Mouse (Mus musculus): ENCODE measurements around the gene Chodl. TPM values are rescaled to one million over a fixed set of nuclear protein-coding genes. Genes with fewer than 3 reads are reported as not detected.
A peak's percentile ranks its signal among the peaks of the same experiment; 100 is the strongest.

Chodl gene
- 41.7 and 47.2 TPM in 2 replicates for polyA plus RNA-seq (2014; fragmentation: Nextera tagmentation; extraction: Ambion mirVana)

DNA sequence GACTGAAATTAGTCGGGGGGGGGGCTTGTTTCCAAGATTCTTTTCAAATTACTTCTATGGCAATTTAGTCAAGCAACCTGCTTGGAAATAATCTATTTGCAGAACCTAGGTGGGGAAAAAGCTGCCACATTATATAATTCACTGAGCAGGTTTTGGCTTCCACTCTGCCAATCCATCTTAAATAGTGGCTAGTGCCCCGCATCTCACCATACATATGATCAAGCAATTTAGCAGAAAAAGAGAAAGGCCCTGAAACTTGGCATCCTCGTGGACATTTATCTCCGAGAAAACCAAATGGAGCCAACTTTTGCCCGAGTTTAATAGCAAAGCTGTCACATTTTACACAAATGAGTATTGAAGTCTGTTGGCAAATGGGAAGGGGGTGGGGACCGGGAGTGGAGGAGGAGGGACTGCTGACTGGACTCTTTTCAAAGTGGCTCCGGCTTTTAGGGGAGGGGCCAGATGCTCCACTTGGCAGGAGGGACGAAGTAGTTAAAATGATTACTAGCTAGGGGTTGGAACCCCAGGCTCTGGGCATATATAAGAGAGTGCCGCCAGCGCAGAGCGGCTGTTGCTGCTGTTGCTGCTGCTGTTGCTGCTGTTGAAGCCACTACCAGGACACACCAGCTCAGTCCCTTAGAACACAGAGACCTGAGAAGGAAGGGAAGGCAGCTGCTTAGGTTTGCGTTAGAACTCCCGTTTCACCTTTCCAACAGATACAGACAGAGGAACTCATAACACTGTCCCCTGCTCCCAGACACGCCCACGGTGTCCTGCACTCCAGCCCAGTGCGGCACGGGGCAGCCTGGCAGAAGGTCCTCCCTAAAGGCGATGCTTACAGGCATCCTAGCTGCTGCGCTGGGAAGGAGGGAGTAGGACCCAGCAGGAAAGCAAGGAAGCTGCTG, at the start of gene Chodl:
Chodl (plus strand) TSS at position 567 of the 905 bp plus-strand sequence.
- H3K27ac ChIP-seq (ENCODE audit: low read depth, low read length) = no peak within 1 kb of the TSS
- peak; percentile 88 for ATAC-seq (ENCODE audit: low read depth)

DNA sequence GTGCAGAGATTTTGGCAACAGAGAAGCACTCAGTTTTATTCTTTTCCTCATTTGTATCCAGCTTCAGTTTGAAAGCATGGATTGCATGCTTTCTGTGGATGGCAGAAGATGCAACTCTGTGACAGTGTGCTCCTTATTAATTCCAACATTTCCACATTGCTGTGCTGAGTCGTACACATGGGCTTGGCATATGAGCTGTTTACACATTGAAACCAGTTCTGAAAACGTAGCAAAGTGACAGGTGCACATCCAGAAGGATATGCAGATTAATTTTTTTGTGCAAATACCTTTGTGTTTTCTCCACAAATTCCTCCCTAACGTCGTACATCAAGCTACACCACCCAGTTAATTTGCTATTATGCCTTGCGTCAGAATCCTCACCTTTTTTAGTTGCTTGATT, 8.1 kb upstream of the Chodl start:
- ATAC-seq (ENCODE audit: low read depth) = no peak

More for the DNA sequence above, at the start of gene Chodl:
- H3K9me3 ChIP-seq (ENCODE audit: control insufficient read depth, low read length) = no peaks in the 10 kb centered on the region
- peak within 1 kb of the TSS; percentile 47 for H3K4me3 ChIP-seq (ENCODE audit: low read depth, low read length)
- WGBS = 10% methylated on average over 19 of the region's 19 CpGs
- H3K27me3 ChIP-seq (ENCODE audit: control insufficient read depth, insufficient read depth, low read length) = no peaks in the 10 kb centered on the region
- H3K36me3 ChIP-seq (ENCODE audit: control insufficient read depth, insufficient read depth, low read length) = no peaks in the 10 kb centered on the region
- 0 out of 2 replicates have a peak, but pooled peaks cover 5% of the 10 kb centered on the region for H3K4me1 ChIP-seq (ENCODE audit: control insufficient read depth, insufficient read depth, low read length)
- peak within 1 kb of the TSS; percentile 76 for H3K4me2 ChIP-seq (ENCODE audit: low read depth, low read length)
- H3K9ac ChIP-seq (replicated peaks; ENCODE audit: low read depth, low read length) = peak within 1 kb of the TSS; percentile 52

DNA sequence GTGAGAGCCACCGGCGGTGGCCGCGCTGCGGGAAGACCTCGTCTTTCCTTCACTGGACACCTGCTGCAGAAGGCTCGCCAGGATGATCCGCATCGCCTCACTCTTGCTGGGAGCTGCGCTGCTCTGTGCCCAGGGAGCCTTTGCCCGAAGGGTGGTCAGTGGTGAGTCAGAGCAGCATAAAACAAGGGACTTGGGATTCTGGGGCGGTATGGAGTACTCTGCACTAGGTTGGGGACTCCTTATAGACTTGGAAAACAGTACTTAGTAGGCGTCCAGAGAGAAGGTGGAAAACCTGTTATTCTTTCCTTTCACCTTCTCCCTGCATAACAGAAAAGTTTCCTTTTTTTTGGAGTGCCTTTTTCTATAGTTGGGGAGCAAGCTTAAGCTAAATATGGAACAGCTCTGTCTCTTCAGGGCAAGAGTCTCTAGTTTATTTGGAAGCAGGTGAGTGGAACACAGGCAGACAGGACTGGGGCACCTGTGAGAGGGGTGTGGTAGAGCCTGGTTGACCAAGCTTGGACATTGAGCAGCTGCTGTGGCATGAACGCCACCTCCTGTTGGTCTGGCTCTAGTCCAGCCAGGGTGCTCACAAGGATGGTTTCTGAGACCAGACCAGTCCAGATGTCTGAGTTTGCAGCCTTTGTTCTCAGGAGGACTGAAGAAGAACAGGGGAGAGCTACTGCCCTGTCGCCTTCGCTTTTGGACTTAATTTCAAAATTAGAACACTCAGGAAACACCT, 708 bp downstream of the Chodl start:
- Histone ChIP-seq H3K27ac (ENCODE audit: low read depth, low read length) (no peak overlapping the region), H3K27me3 (ENCODE audit: control insufficient read depth, insufficient read depth, low read length) (no peaks in the 10 kb centered on the region), H3K4me1 (ENCODE audit: control insufficient read depth, insufficient read depth, low read length) (0 out of 2 replicates have a peak, but pooled peaks cover 5% of the 10 kb centered on the region), H3K9me3 (ENCODE audit: control insufficient read depth, low read length) (no peaks in the 10 kb centered on the region), H3K36me3 (ENCODE audit: control insufficient read depth, insufficient read depth, low read length) (no peaks in the 10 kb centered on the region), H3K4me2 (ENCODE audit: low read depth, low read length) (peak overlapping the region; percentile 76), H3K4me3 (ENCODE audit: low read depth, low read length) (peak overlapping the region; percentile 47), H3K9ac (replicated peaks; ENCODE audit: low read depth, low read length) (peak overlapping the region; percentile 52)
- peak; percentile 65 for ATAC-seq (ENCODE audit: low read depth)
- WGBS = 14% methylated on average over 16 of the region's 16 CpGs

More for the DNA sequence above, 8.1 kb upstream of the Chodl start:
- H3K27me3 ChIP-seq (ENCODE audit: control insufficient read depth, insufficient read depth, low read length) = no peaks in the 10 kb centered on the region
- H3K4me2 ChIP-seq (ENCODE audit: low read depth, low read length) = no peak overlapping the region
- no peaks in the 10 kb centered on the region for H3K36me3 ChIP-seq (ENCODE audit: control insufficient read depth, insufficient read depth, low read length)
- no peak overlapping the region for H3K9ac ChIP-seq (replicated peaks; ENCODE audit: low read depth, low read length)
- H3K4me3 ChIP-seq (ENCODE audit: low read depth, low read length) = no peak overlapping the region
- no peaks in the 10 kb centered on the region for H3K9me3 ChIP-seq (ENCODE audit: control insufficient read depth, low read length)
- no peaks in the 10 kb centered on the region for H3K4me1 ChIP-seq (ENCODE audit: control insufficient read depth, insufficient read depth, low read length)
- WGBS = 75% methylated on average over 5 of the region's 5 CpGs
- H3K27ac ChIP-seq (ENCODE audit: low read depth, low read length) = no peak overlapping the region

DNA sequence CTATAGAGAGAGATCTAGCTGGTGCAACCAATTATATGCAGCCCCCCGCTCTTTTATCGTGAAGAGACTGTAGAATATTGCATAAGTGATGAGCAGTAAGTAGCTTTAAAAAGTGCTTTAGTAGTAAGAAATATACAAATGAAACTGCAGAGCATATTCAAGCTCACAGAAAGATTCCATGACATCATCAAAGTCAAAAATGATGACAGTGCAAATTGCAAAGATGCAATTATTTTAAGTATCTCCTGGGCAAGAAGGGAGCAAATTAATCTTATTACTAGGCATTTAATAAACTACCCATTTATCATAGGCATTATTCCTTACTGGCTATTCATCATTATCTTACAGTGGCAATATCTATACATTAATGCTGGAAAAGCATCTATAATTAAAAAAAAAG, 3.5 kb downstream of the Chodl start:
- H3K27me3 ChIP-seq (ENCODE audit: control insufficient read depth, insufficient read depth, low read length) = no peaks in the 10 kb centered on the region
- no peak overlapping the region for H3K9ac ChIP-seq (replicated peaks; ENCODE audit: low read depth, low read length)
- H3K36me3 ChIP-seq (ENCODE audit: control insufficient read depth, insufficient read depth, low read length) = no peaks in the 10 kb centered on the region
- ATAC-seq (ENCODE audit: low read depth) = no peak
- no peaks in the 10 kb centered on the region for H3K9me3 ChIP-seq (ENCODE audit: control insufficient read depth, low read length)
- no peak overlapping the region for H3K4me3 ChIP-seq (ENCODE audit: low read depth, low read length)
- H3K4me2 ChIP-seq (ENCODE audit: low read depth, low read length) = no peak overlapping the region
- H3K4me1 ChIP-seq (ENCODE audit: control insufficient read depth, insufficient read depth, low read length) = 0 out of 2 replicates have a peak, but pooled peaks cover 5% of the 10 kb centered on the region
- H3K27ac ChIP-seq (ENCODE audit: low read depth, low read length) = no peak overlapping the region
- 87% methylated on average over 2 of the region's 2 CpGs for WGBS

DNA sequence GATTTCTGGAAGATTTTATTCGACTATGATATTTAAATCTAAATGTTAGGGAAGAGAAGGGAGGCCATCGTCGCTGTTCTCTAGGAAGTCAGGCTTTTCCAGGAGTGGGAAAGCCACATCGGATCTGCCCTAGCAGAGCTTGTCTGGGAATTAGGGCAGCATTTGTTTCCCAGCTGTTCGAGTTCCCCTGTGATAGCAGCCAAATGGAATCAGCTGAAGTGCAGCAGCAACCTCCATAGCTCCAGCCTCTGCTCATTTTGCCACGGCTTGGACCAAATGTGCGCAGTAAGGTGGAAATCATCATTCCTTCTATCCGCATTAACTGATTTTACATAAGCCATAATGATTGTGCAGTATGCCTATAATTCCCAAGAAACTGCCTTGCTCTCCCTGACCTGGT, 7.0 kb downstream of the Chodl start:
- Histone ChIP-seq H3K27ac (ENCODE audit: low read depth, low read length) (no peak overlapping the region), H3K4me2 (ENCODE audit: low read depth, low read length) (no peak overlapping the region), H3K36me3 (ENCODE audit: control insufficient read depth, insufficient read depth, low read length) (no peaks in the 10 kb centered on the region), H3K4me1 (ENCODE audit: control insufficient read depth, insufficient read depth, low read length) (no peaks in the 10 kb centered on the region), H3K4me3 (ENCODE audit: low read depth, low read length) (no peak overlapping the region), H3K9me3 (ENCODE audit: control insufficient read depth, low read length) (0 out of 2 replicates have a peak, but pooled peaks cover 4% of the 10 kb centered on the region), H3K27me3 (ENCODE audit: control insufficient read depth, insufficient read depth, low read length) (no peaks in the 10 kb centered on the region), H3K9ac (replicated peaks; ENCODE audit: low read depth, low read length) (no peak overlapping the region)
- 79% methylated on average over 8 of the region's 8 CpGs for WGBS
- ATAC-seq (ENCODE audit: low read depth) = no peak

DNA sequence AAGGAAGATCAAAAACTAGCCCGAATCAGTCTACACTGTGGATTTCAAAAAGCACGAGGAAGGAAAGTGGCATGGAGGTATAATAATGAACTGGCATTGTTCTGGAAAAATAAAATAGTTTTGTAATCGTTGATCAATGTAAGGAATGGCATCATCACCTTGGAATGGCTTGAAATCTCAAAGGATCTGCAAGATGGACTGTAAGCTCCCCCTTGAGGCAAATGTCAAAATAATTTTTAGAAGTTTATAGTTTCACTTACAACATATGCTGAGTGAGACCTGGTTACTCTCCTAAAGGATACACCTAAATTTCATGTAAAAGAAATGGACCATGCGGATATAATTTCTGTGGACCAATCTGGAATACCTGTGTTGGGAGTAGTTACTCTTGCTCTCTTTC, 19.6 kb downstream of the Chodl start:
- Histone ChIP-seq H3K4me3 (ENCODE audit: low read depth, low read length) (no peak overlapping the region), H3K36me3 (ENCODE audit: control insufficient read depth, insufficient read depth, low read length) (no peaks in the 10 kb centered on the region), H3K4me1 (ENCODE audit: control insufficient read depth, insufficient read depth, low read length) (no peaks in the 10 kb centered on the region), H3K9me3 (ENCODE audit: control insufficient read depth, low read length) (no peaks in the 10 kb centered on the region), H3K9ac (replicated peaks; ENCODE audit: low read depth, low read length) (no peak overlapping the region), H3K4me2 (ENCODE audit: low read depth, low read length) (no peak overlapping the region), H3K27me3 (ENCODE audit: control insufficient read depth, insufficient read depth, low read length) (no peaks in the 10 kb centered on the region), H3K27ac (ENCODE audit: low read depth, low read length) (no peak overlapping the region)
- WGBS = 82% methylated on average over 4 of the region's 4 CpGs
- ATAC-seq (ENCODE audit: low read depth) = no peak

DNA sequence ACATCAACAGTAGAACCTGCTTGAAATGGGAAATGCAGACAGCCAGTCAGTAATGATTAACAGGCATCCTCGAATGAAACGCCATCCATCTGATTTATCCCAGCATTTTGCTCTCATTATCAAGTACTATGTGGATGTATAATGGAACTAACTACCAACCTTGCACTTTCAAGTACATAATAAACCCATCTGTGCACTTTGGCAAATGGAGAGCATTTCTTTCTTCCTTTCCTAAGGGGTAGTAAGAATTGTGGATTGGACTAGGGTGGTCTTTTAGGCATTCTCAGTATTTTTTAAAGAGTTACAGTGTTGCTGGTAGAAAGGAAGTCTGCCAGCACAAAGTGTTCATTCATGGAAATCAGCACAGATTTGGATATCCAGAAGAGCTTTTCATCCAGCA, 26.7 kb downstream of the Chodl start:
- Histone ChIP-seq H3K9me3 (ENCODE audit: control insufficient read depth, low read length) (no peaks in the 10 kb centered on the region), H3K4me3 (ENCODE audit: low read depth, low read length) (no peak overlapping the region), H3K36me3 (ENCODE audit: control insufficient read depth, insufficient read depth, low read length) (no peaks in the 10 kb centered on the region), H3K27me3 (ENCODE audit: control insufficient read depth, insufficient read depth, low read length) (no peaks in the 10 kb centered on the region), H3K4me2 (ENCODE audit: low read depth, low read length) (no peak overlapping the region), H3K27ac (ENCODE audit: low read depth, low read length) (no peak overlapping the region), H3K4me1 (ENCODE audit: control insufficient read depth, insufficient read depth, low read length) (no peaks in the 10 kb centered on the region), H3K9ac (replicated peaks; ENCODE audit: low read depth, low read length) (no peak overlapping the region)
- no peak for ATAC-seq (ENCODE audit: low read depth)
- WGBS = 52% methylated on average over 2 of the region's 2 CpGs

DNA sequence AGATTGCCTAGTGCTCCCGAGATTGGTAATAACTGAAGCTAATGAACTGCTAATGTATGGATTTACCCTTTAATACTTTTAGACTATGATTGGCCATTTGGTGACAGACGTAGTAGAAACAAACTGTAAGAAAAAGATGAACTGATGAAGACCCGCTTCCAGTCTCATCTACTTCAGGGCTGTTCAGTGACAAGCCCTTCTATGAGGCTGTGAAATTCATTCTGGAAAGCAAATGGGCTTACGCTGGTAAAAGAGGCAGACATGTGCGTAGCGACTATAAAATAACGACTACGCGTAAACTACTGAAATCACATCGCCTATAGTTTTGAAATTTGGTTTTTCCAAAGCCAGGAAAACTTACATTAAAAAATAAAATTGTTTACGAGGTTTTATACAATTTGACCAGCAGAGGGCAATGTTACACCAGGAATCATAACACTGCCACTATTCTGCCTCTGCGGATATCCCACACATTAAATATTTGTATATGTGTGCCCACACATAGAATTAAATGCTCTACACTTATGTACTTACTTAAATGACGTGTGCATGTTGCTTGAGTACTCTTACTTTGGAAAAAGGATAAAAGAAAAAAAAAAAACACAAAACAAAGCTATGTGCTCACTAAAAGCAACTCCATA, 38.5 kb downstream of the Chodl start:
- H3K4me3 ChIP-seq (ENCODE audit: low read depth, low read length) = no peak overlapping the region
- H3K9me3 ChIP-seq (ENCODE audit: control insufficient read depth, low read length) = no peaks in the 10 kb centered on the region
- H3K4me1 ChIP-seq (ENCODE audit: control insufficient read depth, insufficient read depth, low read length) = no peaks in the 10 kb centered on the region
- no peak for ATAC-seq (ENCODE audit: low read depth)
- H3K27ac ChIP-seq (ENCODE audit: low read depth, low read length) = no peak overlapping the region
- no peak overlapping the region for H3K4me2 ChIP-seq (ENCODE audit: low read depth, low read length)
- H3K9ac ChIP-seq (replicated peaks; ENCODE audit: low read depth, low read length) = no peak overlapping the region
- WGBS = 35% methylated on average over 13 of the region's 13 CpGs
- H3K27me3 ChIP-seq (ENCODE audit: control insufficient read depth, insufficient read depth, low read length) = no peaks in the 10 kb centered on the region
- no peaks in the 10 kb centered on the region for H3K36me3 ChIP-seq (ENCODE audit: control insufficient read depth, insufficient read depth, low read length)
